Mouse (Mus musculus) inflammation-experienced regulatory T-cells, adult 6 months (primary cell): ENCODE results near the gene Ikzf3. TPM values are rescaled to one million over a fixed set of nuclear protein-coding genes. Genes with fewer than 3 reads are reported as not detected.
A peak's percentile ranks its signal among the peaks of the same experiment; 100 is the strongest.

Experiments used
- ATAC-seq: one replicate; pipeline ENCODE4 v1.8.0; 2017
- polyA plus RNA-seq, 3 experiments: library from polyadenylated mRNA; unstranded; fragments of 100-300 nt; shearing (Covaris generic); gene quantifications; one replicate each; pipeline ENCODE4 v1.2.1; 2017

Ikzf3 gene
- polyA plus RNA-seq, 3 experiments from 2014 or later, result 75.8 to 102 (median 78.8) TPM

DNA sequence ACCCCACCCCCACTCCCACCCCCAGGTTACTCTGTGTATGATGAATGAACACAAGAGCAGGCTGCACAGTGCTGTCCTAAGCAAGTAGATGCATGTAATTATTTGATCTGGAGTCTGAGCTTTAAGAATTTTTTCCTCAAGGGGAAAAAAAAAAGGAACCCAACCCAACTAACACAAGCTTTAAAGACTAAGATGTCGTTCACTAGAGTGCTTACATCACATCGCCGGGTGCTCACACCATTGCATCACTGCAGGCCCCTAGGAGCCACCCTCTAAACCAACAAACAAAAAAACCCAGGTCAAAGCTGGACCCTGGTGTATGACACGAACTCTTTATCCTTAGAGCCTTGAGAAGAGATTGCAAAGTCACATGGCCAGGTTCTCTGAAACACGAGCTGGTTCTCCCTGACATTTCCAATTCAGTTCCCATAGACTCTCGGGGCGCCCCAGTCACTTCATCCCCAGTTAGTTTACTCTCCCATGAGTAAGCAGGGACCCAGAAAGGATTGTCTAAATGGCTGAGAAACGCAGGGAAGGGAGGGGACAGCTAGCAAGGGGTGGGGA, 71.8 kb downstream of the Ikzf3 start:
- no peak for ATAC-seq

DNA sequence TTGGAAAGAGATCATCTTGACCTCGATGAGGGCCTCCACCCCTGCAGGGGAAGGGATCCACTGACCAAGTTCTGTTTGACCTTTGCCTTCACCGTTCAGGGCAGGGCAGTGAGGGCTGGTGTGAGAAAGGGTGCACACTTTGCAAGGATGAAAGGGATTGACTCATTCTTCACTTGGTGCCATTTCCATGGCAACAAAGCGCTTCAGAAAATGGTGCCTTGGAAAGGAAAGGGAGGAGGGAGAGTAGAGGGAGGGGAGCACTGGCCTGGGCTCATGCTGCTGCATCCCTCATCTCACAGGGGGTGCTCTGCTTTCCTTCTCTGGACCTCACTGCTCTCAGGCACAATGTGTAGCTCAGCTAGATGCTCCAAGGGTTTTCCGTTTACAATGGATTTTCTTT, 73.1 kb downstream of the Ikzf3 start:
- ATAC-seq, result no peak

DNA sequence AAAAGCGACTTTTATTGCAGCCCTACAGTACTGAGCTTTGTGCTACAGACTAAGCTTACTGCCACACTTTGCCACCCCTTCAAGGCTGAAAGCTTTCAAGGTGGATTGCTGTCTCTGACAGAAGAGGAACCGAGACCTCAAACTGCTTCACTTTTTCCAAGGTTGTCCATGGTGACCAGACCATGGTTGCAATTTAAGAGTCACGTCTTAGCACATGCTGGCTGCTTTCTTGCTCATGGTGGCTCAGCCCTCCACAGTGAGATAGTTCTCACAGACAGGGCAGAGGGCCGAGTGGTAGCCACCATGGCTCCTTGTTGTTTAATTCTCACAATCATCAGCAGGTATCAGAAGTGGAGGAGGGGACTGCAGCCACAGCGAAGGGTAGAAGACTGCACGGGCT, 75.0 kb downstream of the Ikzf3 start:
- no peak for ATAC-seq

DNA sequence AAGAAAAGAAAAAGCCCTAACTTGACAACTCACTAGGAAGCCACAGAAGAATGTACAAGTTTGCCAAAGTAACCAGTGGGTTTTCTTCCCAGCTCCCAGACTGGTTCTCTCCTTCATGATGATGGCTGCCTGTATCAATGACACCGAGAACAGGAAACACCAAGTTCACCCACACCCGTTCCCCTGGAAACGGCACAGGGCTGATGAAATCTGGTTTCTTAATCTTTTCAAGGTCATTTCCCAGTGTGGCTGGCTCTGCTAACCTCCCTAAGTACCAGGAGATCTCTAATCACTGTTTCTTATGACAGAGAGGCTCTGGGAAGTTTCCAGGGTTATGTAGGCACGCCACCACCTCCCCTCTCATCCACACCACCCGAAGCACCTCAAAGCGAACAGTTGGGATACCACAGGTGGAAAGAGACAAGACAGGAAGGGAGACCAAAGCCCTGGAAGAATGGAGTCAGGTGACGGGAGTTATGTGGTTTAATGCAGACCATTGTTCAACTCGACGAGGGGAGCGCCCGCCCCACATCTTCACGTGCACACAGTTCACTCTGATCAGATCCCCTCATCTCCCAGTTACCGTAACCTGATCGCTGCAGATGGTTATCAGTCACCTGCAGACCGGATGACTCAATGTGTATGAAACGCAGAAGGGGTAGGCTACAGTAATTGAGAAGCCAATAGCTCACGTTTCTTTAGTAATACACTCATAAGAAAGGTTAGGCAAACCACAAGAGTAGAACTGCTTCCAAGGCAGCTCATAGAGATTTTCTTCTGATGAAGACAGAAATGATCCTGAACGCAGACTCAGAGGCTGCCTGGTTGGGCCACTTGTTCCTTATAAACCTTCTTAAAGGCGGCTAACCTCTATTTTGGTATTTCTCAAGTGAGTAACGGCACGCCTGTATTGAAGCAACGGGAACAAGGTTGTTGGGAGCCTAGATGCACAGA, 75.8 kb downstream of the Ikzf3 start:
- peak; percentile 90 for ATAC-seq

DNA sequence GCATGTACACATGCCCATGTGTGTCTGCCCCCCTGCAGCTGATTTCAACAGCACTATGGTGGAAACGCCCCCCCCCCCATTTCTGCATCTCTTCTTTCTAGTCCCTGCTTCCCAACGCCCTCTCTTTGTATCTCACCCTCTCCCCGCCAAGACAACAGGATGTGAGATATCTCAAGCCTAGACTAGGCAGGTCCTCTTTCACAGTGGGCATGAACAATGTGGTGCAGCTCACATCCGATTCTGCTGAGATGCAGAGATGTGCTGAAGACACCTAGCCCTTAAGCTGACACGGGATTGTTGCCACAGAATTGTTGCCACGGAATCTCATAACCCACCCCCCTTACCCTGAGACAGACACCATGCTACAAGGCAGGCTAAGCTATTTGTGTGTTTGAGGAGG, 81.3 kb downstream of the Ikzf3 start:
- peak; percentile 86 for ATAC-seq

DNA sequence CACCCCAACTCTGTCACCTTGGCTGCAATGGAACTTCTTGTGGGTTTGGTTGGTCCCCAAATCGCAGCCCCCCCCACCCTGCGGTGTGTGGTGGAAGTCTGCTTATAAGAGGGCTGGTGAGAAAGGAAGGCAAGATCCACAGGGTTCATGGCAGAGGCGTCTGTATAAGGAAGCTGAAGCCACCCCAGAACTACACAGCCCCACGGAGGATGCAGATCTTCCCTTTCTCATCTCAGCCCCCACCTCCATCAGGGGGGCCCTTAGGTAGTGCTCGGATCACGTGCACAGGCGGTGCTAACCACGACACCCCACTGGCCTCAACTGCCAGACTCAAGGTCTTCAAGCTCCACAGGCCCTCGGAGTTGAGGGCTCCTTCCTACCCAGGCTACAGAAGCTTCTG, 81.9 kb downstream of the Ikzf3 start:
- ATAC-seq, result peak; percentile 42

DNA sequence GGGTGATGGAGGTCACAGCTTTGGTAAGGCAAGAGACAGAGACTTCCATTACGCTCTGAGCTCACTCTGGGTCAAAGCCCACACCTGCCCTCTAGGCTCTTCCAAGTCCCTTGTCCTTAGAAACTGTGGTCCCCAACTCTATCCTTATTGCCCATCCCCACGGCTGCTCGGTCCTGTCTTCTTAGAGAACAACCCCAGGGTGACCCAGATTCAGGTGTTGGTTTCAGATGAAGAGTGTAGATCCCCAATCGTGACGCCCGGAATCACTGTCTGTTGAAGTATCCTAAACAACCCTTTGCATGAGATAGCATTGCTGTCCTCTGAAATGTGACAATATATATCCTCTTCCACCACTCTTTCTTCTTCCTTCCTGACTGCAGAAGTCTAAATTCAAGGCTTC, 83.6 kb downstream of the Ikzf3 start:
- ATAC-seq, result no peak

DNA sequence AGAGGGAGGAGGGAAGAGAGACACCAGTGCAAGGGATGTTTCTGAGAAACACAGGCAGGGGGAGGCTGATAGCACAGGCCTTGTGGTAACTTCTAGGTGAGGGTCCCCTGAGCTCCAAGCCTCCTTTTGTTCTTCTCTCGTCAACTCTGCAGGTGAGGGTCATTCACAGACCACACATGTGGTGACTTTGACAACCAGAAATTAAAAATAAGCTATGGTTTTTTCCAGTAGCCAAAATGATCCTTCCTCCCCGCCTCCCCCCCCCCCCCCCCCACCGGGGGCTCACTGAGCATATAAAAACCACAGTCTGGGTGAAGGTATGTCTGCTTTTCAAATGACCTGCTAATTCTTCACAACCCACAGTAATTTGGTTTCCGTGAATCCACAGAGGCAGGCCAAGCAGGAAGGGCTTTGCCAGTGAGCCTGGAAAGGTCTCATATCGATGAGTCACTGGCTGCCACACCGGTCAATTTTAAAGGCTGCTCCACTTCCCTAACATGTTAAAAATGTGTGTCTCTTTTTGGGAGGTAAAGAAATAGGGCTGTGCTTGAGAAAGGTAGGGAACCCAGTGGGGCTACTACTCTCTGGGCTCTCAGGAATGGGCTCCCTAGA, 84.6 kb downstream of the Ikzf3 start:
- no peak for ATAC-seq

DNA sequence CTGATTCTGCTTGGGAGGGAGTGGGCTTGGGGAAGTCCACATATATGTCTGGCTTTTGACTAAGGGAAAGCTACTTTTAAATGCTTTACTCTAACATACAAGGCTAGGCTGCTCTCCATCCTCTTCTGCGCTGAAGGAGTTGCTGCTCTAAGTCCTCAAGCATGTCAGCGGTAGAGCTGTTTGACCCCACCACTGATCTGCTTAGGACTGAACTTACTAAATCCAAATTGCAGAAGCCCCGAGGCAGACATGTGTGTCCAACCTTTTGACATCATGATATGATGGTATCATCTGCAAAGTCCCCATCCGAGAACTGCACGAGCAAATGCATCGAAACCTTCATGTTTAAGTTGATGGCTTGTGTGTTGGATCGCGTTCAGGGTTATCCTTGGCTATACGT, 86.0 kb downstream of the Ikzf3 start:
- ATAC-seq, result no peak

DNA sequence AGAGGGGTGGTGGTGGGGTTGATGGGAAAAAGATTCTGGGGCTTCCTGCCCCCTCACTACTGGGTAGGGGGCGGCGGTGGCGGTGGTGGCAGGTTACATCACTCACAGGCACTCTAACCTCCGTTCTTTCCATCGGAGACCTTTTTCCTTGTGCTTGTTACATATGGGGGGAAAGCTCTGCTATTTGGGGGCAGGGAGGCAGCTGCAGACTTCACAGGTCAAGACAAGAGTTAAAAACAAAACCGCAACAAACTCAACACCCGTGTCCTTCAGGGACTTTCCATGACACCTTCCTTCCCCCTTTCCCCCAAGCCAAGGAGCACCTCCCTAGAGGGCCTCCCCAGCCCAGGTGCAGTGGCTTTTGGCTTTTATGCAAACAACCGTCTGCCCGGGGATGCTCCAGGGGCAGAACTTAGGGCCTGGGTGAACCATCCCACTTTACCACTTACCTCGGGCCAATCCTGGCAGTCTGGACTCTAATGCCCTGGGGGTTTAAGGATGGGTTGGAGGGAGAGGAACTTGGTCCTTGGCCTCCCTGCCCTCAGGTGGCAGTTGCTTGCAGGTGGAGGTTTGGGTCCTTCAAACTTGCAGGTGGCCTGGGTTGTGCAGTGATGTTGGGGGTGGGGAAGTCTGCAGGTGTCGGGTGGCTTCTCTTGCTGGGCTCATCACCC, 86.6 kb downstream of the Ikzf3 start:
- ATAC-seq, result no peak

DNA sequence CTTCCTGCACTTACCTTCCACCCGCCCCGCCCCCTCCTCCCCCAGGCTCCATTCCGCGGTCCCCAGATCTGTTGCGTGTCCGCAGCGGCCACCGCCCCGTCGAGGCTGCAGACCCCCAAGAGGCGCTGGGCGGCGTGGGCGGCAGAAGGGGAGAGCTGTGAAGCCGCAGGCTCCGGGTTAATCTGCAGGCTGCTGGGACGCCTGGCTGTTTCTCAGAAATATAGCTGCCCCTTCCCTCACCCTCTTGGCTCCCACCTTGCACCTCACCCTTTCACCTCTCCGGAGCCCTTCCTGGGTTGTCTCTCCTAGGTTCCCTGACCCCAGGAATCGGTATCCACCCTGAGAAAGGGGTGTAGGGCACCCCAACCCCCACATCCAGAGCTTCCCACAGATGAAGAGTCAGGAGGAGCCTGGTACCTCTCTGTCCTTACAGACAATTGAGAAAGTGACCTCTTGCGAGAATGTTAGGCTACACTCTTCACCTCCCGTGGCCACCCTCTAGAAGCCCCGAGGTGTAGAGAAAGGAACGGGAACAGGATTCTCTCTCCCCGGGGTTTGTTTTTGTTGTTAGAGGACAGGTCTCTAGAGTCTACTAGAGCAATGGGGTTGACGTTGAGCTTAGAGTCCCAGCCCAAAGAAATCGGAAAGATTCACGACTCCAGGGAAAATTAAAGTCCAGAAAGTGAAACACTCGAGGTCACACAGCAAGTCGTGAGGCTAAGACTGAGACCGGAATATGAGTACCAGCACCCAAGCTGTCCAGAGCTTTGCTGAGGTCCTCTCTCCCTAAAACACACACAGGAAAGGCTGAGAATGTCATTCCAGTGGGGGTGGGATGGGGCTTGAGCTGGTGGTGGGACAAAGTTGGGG, 87.5 kb downstream of the Ikzf3 start:
- ATAC-seq, result peak; percentile 6

DNA sequence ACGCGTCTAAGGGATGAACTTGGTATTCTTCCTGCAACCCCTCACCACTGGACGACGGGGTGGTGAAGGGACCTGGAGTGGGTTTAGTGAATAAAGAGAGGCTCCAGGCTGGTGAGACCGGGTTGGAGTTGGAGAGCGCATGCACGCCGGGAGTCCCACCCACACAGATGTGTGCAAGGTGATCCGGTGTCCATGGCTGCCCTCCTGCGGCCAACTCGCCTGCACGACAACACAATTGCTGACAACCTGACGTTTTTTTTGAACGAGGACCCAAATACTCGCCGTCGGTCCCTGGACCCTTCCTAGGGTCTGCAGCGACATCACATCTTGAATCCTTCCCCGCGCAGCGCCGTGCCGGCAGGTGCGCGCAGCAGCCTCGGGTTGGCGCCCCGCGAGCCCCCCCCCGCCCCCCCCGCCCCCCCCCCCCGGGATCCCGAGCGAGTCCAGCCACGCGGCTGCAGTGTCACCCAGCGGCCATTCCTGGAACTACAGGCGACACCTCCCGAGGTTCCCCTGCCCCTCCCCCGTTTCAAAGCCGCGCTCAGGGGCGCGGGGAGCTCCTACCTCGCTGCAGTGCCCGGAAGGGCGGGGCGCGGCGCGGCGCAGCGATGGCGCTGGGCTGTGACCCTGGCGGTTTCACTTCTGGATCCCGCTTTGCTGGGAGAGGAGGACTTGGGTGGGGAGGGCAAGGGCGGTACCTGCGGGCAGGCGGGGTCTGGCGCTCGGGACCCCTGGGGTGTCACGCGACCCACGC, 88.3 kb downstream of the Ikzf3 start:
- ATAC-seq, result peak; percentile 82

DNA sequence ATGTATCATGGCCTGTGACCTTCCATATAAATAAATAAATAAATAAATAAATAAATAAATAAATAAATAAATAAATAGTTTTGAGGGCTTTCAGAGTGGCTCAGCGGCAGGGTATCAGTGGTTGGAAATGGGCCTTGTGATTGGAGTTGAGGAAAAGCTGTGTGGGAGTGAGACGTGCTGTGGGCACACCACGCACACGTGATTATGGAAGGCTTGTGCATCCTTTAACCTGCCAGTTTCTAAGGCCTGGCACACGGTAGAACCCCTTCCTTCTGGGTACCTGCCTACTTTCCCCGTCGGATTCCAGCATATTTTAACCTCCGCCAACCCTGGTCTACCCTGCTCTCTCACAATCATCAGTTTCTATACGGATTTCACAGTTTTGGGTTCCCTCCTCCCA, 88.9 kb downstream of the Ikzf3 start:
- peak; percentile 27 for ATAC-seq

DNA sequence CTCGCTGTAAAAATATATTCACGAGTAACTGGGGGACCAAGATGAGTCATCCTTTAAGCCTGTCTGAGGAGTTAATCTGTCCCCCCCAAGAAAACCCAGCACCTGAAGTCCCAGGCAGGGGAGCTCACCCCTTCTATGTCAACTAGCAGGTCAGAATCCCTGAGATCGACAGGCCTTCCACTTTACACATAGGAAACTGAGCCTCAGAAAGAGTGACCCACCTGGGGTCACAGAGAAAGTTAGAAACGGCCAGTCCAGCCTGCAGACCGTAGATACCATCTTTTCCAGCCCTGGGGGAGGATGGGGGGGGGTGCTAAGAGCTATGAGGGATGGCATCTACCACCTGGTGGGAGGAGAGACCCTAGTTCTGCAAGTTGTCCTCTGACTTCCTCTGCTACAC, 89.3 kb downstream of the Ikzf3 start:
- no peak for ATAC-seq

DNA sequence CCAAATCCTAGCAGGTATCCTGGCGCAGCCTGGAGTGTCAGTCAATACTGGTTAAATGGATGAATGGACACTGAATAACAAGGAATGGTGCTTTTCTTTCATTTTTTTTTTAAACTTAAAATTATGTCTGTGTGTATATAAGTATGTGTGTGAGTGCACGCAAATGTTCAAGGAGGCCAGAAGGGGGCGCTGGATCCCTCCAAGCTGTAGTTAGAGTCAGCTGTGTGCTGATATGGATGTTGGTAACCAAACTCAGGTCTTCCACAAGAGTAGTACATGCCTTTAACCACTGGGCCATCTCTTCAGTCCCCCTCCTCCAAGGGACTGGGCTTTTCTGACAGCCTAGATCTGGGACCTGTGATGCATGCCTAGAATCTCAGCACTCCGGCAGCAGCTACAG, 90.3 kb downstream of the Ikzf3 start:
- no peak for ATAC-seq

DNA sequence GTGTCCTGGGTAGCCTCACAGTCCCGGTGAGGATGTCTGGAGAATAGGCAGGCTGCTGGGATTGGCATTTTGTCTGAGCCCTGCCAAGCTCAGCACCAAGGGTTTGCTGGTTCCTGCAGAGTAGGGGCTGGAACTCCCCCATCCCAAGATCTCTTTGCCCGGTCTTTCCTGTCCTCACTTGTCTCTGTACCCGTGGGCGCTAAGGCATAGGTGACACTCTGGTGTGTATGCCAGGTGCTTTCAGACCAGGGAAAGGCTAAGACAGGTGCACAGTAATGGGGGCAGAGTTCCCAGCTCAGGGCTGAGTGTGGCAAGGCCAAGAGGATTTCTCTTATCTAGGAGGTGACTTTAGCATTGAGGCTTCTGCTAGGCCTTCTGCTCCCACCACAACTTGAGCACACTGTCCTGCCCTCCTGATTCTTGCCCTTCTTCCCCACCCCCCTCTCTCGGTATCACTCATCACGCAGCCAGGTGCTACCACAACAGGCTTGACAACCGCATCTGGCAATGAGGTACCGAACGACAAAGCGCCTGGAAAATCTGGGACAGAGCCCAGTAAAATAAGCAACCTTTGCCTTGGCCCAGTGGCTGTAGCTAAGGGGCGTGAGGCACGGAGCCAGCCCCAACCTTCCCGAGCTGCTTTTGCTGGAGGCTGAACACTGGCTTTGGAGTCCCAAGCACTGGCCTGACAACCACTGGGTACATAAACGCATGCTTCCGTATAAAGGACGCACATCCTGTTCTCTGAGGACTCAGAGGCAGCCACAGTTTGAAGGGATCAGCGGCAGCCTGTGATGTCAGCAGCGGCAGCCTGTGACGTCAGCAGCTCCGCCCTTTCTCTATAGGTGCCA, 95.7 kb downstream of the Ikzf3 start:
- no peak for ATAC-seq

DNA sequence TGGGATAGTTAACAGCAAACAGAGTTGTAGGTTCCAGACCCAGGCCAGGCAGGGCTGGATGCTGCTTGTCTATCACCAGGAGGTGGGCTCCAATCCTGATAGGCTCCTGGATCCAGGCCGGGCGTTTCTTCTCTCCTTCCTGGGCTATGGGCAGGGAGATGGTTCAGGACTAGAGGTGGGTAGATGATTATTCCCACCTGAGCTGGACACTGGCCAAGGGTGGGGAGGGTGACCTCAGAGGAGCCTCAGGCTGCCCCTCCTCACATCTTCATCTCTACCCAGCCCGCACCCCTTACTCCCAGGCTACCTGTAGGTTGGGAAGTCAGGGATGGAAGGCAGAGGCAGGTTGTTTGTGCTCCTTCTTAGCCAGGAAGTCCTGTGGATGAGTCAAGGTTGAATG, 96.4 kb downstream of the Ikzf3 start:
- no peak for ATAC-seq

DNA sequence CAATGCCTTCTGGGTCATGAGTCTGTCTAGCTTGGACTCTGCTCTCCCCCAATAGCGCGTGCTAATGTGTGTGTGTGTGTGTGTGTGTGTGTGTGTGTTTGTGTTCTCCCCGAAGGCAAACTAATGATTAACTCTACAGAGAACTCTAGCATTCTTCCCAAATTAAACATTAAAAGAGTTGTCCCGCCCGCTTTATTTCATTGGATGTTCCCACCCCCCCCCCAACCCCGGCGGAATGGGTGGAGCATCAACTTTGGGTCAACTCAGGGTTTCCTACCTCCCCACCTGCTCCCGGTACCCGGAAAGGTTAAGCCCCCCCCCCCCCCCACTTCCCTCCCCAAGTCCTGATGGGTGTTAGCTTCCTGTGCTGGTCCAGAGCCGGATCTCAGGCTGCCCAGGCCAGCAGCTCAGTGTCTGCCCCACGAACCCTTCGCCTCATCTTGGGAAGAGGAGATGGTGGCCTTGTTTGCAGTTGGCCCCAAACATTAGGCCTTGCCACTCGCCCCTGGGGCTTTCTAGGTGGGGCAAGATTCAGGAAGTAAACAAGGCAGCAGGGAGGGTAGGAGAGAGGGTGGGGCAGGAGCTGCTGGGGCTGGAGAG, 97.5 kb downstream of the Ikzf3 start:
- no peak for ATAC-seq

DNA sequence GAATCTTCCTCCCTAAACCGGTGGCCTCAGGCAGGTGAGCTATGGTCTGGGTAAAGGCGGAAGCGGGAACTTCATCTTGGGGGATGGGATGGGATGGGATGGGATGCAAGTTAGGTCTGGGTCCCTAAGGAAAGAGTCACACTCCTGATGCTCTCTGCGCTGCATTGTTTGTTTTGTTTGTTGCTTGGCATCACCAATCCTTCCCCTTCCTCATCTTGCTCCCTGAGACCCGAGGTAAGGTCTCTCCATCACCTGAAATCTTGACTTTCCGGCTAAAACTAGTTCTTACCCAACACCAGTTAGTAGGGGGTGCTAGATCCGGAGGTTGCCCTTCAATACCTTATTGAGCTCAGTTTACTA, 98.4 kb downstream of the Ikzf3 start:
- ATAC-seq, result no peak
